Mouse (Mus musculus): Measurements from ENCODE around the gene Glce. TPM values are rescaled to one million over a fixed set of nuclear protein-coding genes. Genes with fewer than 3 reads are reported as not detected.
A peak's percentile ranks its signal among the peaks of the same experiment; 100 is the strongest.

Gene Glce
- polyA plus RNA-seq, 1 experiment from 2014 or later = 10.8 TPM

GRCm38 (mm10) chr9:62153263-62153662 is 30.8 kb upstream of the Glce start:
- 78% methylated on average over 7 of the region's 7 CpGs for WGBS
- Histone ChIP-seq H3K9ac (ENCODE audit: low read length) (no peak overlapping the region), H3K36me3 (ENCODE audit: control insufficient read depth, insufficient read depth, low read length) (no peaks in the 10 kb centered on the region), H3K27ac (replicated peaks) (no peak overlapping the region), H3K4me2 (replicated peaks; ENCODE audit: low read depth) (no peak overlapping the region), H3K9me3 (ENCODE audit: control insufficient read depth, low read length) (no peaks in the 10 kb centered on the region), H3K27me3 (ENCODE audit: control insufficient read depth, insufficient read depth, low read length) (no peaks in the 10 kb centered on the region), H3K4me3 (ENCODE audit: low read depth, low read length) (no peak overlapping the region), H3K4me1 (replicated peaks; ENCODE audit: control insufficient read depth, insufficient read depth) (no peaks in the 10 kb centered on the region)
- ATAC-seq (ENCODE audit: low FRiP score, low TSS enrichment) (no peak), DNase-seq (ENCODE audit: low spot score) (no peak)
- TF ChIP-seq EP300 (optimal IDR thresholded peaks at IDR 0.05) = no peak
- TF ChIP-seq CTCF (IDR thresholded peaks at IDR 0.05; ENCODE audit: low read depth) = no peak

GRCm38 (mm10) chr9:62152506-62152905 is 30.1 kb upstream of the Glce start:
- 95% methylated on average over 2 of the region's 2 CpGs for WGBS
- TF ChIP-seq EP300 (optimal IDR thresholded peaks at IDR 0.05) (no peak), CTCF (IDR thresholded peaks at IDR 0.05; ENCODE audit: low read depth) (no peak)

DNA sequence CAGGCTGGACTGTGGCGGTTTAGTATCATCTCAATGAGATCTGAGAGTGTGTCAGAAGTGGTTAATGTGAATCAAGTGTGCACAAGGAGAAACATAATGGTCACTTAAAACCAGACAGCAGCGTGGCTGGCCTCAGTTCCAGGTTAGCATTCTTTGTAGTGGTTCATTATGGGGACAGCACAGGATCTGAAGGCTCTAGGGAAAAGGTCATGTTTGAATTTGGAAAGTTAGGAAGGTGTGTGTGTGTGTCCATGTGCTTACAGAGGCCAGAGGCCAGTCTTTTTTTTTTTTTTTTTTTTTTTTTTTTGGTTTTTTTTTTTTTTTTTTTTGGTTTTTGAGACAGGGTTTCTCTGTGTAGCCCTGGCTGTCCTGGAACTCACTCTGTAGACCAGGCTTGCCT is 22.7 kb upstream of the Glce start:
- H3K36me3 ChIP-seq (ENCODE audit: control insufficient read depth, insufficient read depth, low read length) = no peaks in the 10 kb centered on the region
- no peak overlapping the region for H3K9ac ChIP-seq (ENCODE audit: low read length)
- no peak overlapping the region for H3K4me2 ChIP-seq (replicated peaks; ENCODE audit: low read depth)
- no peak overlapping the region for H3K27ac ChIP-seq (replicated peaks)
- no peaks in the 10 kb centered on the region for H3K9me3 ChIP-seq (ENCODE audit: control insufficient read depth, low read length)
- H3K27me3 ChIP-seq (ENCODE audit: control insufficient read depth, insufficient read depth, low read length) = no peaks in the 10 kb centered on the region
- 70% methylated on average over 2 of the region's 2 CpGs for WGBS
- no peak for ATAC-seq (ENCODE audit: low FRiP score, low TSS enrichment)
- no peak overlapping the region for H3K4me3 ChIP-seq (ENCODE audit: low read depth, low read length)
- no peak for TF ChIP-seq EP300 (optimal IDR thresholded peaks at IDR 0.05)
- no peaks in the 10 kb centered on the region for H3K4me1 ChIP-seq (replicated peaks; ENCODE audit: control insufficient read depth, insufficient read depth)
- no peak for DNase-seq (ENCODE audit: low spot score)

More at GRCm38 (mm10) chr9:62152506-62152905, 30.1 kb upstream of the Glce start:
- Histone ChIP-seq H3K27me3 (ENCODE audit: control insufficient read depth, insufficient read depth, low read length) (no peaks in the 10 kb centered on the region), H3K9me3 (ENCODE audit: control insufficient read depth, low read length) (no peaks in the 10 kb centered on the region), H3K36me3 (ENCODE audit: control insufficient read depth, insufficient read depth, low read length) (no peaks in the 10 kb centered on the region), H3K27ac (replicated peaks) (no peak overlapping the region), H3K9ac (ENCODE audit: low read length) (no peak overlapping the region), H3K4me3 (ENCODE audit: low read depth, low read length) (no peak overlapping the region), H3K4me1 (replicated peaks; ENCODE audit: control insufficient read depth, insufficient read depth) (no peaks in the 10 kb centered on the region), H3K4me2 (replicated peaks; ENCODE audit: low read depth) (no peak overlapping the region)
- DNase-seq (ENCODE audit: low spot score) = no peak
- ATAC-seq (ENCODE audit: low FRiP score, low TSS enrichment) = no peak

- Histone ChIP-seq H3K4me2 (replicated peaks; ENCODE audit: low read depth) (no peak overlapping the region), H3K27me3 (ENCODE audit: control insufficient read depth, insufficient read depth, low read length) (no peaks in the 10 kb centered on the region), H3K9me3 (ENCODE audit: control insufficient read depth, low read length) (no peaks in the 10 kb centered on the region), H3K4me3 (ENCODE audit: low read depth, low read length) (no peak overlapping the region), H3K27ac (replicated peaks) (no peak overlapping the region), H3K9ac (ENCODE audit: low read length) (no peak overlapping the region), H3K4me1 (replicated peaks; ENCODE audit: control insufficient read depth, insufficient read depth) (no peaks in the 10 kb centered on the region), H3K36me3 (ENCODE audit: control insufficient read depth, insufficient read depth, low read length) (no peaks in the 10 kb centered on the region)
- WGBS = 51% methylated on average over 7 of the region's 7 CpGs
- ATAC-seq (ENCODE audit: low FRiP score, low TSS enrichment) (no peak), DNase-seq (ENCODE audit: low spot score) (no peak)
- TF ChIP-seq CTCF (IDR thresholded peaks at IDR 0.05; ENCODE audit: low read depth) (no peak), EP300 (optimal IDR thresholded peaks at IDR 0.05) (no peak)
Observed at GRCm38 (mm10) chr9:62143428-62143827, 21.0 kb upstream of the Glce start.

- H3K4me2 ChIP-seq (replicated peaks; ENCODE audit: low read depth) = no peak overlapping the region
- no peak overlapping the region for H3K4me3 ChIP-seq (ENCODE audit: low read depth, low read length)
- H3K27me3 ChIP-seq (ENCODE audit: control insufficient read depth, insufficient read depth, low read length) = no peaks in the 10 kb centered on the region
- H3K9me3 ChIP-seq (ENCODE audit: control insufficient read depth, low read length) = no peaks in the 10 kb centered on the region
- no peaks in the 10 kb centered on the region for H3K4me1 ChIP-seq (replicated peaks; ENCODE audit: control insufficient read depth, insufficient read depth)
- H3K27ac ChIP-seq (replicated peaks) = no peak overlapping the region
- ATAC-seq (ENCODE audit: low FRiP score, low TSS enrichment) (no peak), DNase-seq (ENCODE audit: low spot score) (no peak)
- H3K9ac ChIP-seq (ENCODE audit: low read length) = no peak overlapping the region
- H3K36me3 ChIP-seq (ENCODE audit: control insufficient read depth, insufficient read depth, low read length) = no peaks in the 10 kb centered on the region
- WGBS = 31% methylated on average over 7 of the region's 7 CpGs
- no peak for TF ChIP-seq CTCF (IDR thresholded peaks at IDR 0.05; ENCODE audit: low read depth)
- TF ChIP-seq EP300 (optimal IDR thresholded peaks at IDR 0.05) = no peak
Observed at GRCm38 (mm10) chr9:62139027-62139426, 16.6 kb upstream of the Glce start.

- ATAC-seq (ENCODE audit: low FRiP score, low TSS enrichment) = no peak
- 25% methylated on average over 8 of the region's 8 CpGs for WGBS
- no peak overlapping the region for H3K4me3 ChIP-seq (ENCODE audit: low read depth, low read length)
- H3K4me2 ChIP-seq (replicated peaks; ENCODE audit: low read depth) = no peak overlapping the region
- no peaks in the 10 kb centered on the region for H3K36me3 ChIP-seq (ENCODE audit: control insufficient read depth, insufficient read depth, low read length)
- TF ChIP-seq EP300 (optimal IDR thresholded peaks at IDR 0.05) = no peak
- DNase-seq (ENCODE audit: low spot score) = peak; percentile 42
- no peaks in the 10 kb centered on the region for H3K27me3 ChIP-seq (ENCODE audit: control insufficient read depth, insufficient read depth, low read length)
- H3K27ac ChIP-seq (replicated peaks) = no peak overlapping the region
- H3K9ac ChIP-seq (ENCODE audit: low read length) = no peak overlapping the region
- H3K9me3 ChIP-seq (ENCODE audit: control insufficient read depth, low read length) = no peaks in the 10 kb centered on the region
- no peaks in the 10 kb centered on the region for H3K4me1 ChIP-seq (replicated peaks; ENCODE audit: control insufficient read depth, insufficient read depth)
Observed at GRCm38 (mm10) chr9:62137259-62137658, 14.8 kb upstream of the Glce start.

All from stomach, postnatal 0 days (tissue).